Mouse (Mus musculus) left cerebral cortex, postnatal 36 days (tissue): Measurements from ENCODE around the gene Rab20. TPM values are rescaled to one million over a fixed set of nuclear protein-coding genes. Genes with fewer than 3 reads are reported as not detected.
A peak's percentile ranks its signal among the peaks of the same experiment; 100 is the strongest.
"Not testable (repeated sequence)": the region's sequence is repeated elsewhere in the genome, so short reads cannot be mapped to it uniquely, and the experiment has no call there.

ENCODE experiments used
- DNase-seq, 2 experiments: peaks; one replicate each; pipeline ENCODE4 v3.0.0; 2021 to 2022; ENCODE audit warnings: low spot score in 2 of 2, mixed read lengths in 1 of 2
- intact Hi-C: fragments of 180-260 bp; cut with DNase I; formaldehyde crosslinking; loops from one replicate; pipeline ENCODE4 v1.15.1; 2025
- total RNA-seq, 2 experiments: library from RNA; stranded (reverse); gene quantifications; 2 replicates each; pipeline ENCODE4 v1.2.3; 2021

Rab20 gene
- total RNA-seq, 2 experiments from 2014 or later, result 0.30 TPM; not detected in 1

GRCm38 (mm10) chr8:11486142-11486541, 7.6 kb upstream of the Rab20 start:
- intact Hi-C loops, result loop anchor here (2.0 to 5.0 kb wide), 3 partner anchors 35 to 234 kb away; no protein-coding TSS in a partner anchor
- DNase-seq, result peak; percentile 44 to 61

GRCm38 (mm10) chr8:11482537-11482936, 4.0 kb upstream of the Rab20 start:
- intact Hi-C loops, result no loop called here
- DNase-seq, result no peak

GRCm38 (mm10) chr8:11481876-11482275, 3.4 kb upstream of the Rab20 start:
- intact Hi-C loops, result no loop called here

GRCm38 (mm10) chr8:11479591-11479990, 1.1 kb upstream of the Rab20 start:
- no peak for DNase-seq
- intact Hi-C loops, result no loop called here

More at GRCm38 (mm10) chr8:11481876-11482275, 3.4 kb upstream of the Rab20 start:
- no peak for DNase-seq

GRCm38 (mm10) chr8:11478807-11479527, 457 bp upstream of the Rab20 start:
- DNase-seq, result no peak
- intact Hi-C loops, result no loop called here

- no peak for DNase-seq
- intact Hi-C loops, result no loop called here
Observed at GRCm38 (mm10) chr8:11477178-11477553, 1.3 kb downstream of the Rab20 start.

GRCm38 (mm10) chr8:11476338-11477177, 2.0 kb downstream of the Rab20 start:
- DNase-seq, result peak; percentile 22 to 27
- intact Hi-C loops, result no loop called here

- no peak for DNase-seq
- intact Hi-C loops, result no loop called here
Observed at GRCm38 (mm10) chr8:11475876-11476275, 2.6 kb downstream of the Rab20 start.

GRCm38 (mm10) chr8:11475397-11475796, 3.1 kb downstream of the Rab20 start:
- intact Hi-C loops, result no loop called here
- no peak for DNase-seq

- intact Hi-C loops, result no loop called here
Observed at GRCm38 (mm10) chr8:11473072-11473471, 5.4 kb downstream of the Rab20 start.

GRCm38 (mm10) chr8:11471309-11471708, 7.2 kb downstream of the Rab20 start:
- intact Hi-C loops, result no loop called here
- no peak for DNase-seq

More at GRCm38 (mm10) chr8:11473072-11473471, 5.4 kb downstream of the Rab20 start:
- no peak for DNase-seq

- no peak for DNase-seq
- intact Hi-C loops, result no loop called here
Observed at GRCm38 (mm10) chr8:11470694-11471093, 7.8 kb downstream of the Rab20 start.

- intact Hi-C loops, result no loop called here
Observed at GRCm38 (mm10) chr8:11469095-11469494, 9.4 kb downstream of the Rab20 start.

GRCm38 (mm10) chr8:11466528-11466927, 12.0 kb downstream of the Rab20 start:
- DNase-seq, intact Hi-C loops: not testable (repeated sequence)

More at GRCm38 (mm10) chr8:11469095-11469494, 9.4 kb downstream of the Rab20 start:
- no peak for DNase-seq

GRCm38 (mm10) chr8:11465619-11466018, 12.9 kb downstream of the Rab20 start:
- intact Hi-C loops, result no loop called here
- DNase-seq, result no peak

- intact Hi-C loops, result no loop called here
- DNase-seq, result no peak
Observed at GRCm38 (mm10) chr8:11464707-11464964, 13.9 kb downstream of the Rab20 start.

GRCm38 (mm10) chr8:11463889-11464706, 14.4 kb downstream of the Rab20 start:
- no peak for DNase-seq
- intact Hi-C loops, result no loop called here

GRCm38 (mm10) chr8:11463541-11463888, 15.0 kb downstream of the Rab20 start:
- no peak for DNase-seq
- intact Hi-C loops, result no loop called here

GRCm38 (mm10) chr8:11462641-11463040, 15.9 kb downstream of the Rab20 start:
- DNase-seq, result no peak

GRCm38 (mm10) chr8:11461847-11462246, 16.7 kb downstream of the Rab20 start:
- intact Hi-C loops, result no loop called here
- DNase-seq, result no peak

More at GRCm38 (mm10) chr8:11462641-11463040, 15.9 kb downstream of the Rab20 start:
- intact Hi-C loops, result no loop called here
